Mouse (Mus musculus) heart, embryonic 14.5 days (tissue): Measurements from ENCODE around the gene Mef2d. TPM values are rescaled to one million over a fixed set of nuclear protein-coding genes. Genes with fewer than 3 reads are reported as not detected.

Experiments
- ATAC-seq: fragments of 200-750 bp; cut with Nextera tagmentation; 2 replicates; pipeline ENCODE4 v1.8.0; 2017; ENCODE audit warnings: low read depth, moderate TSS enrichment; ENCODE audit not compliant: insufficient number of reproducible peaks, insufficient read depth, low FRiP score
- H3K27ac ChIP-seq, 2 experiments: fragments of 200-500 bp in 1 of 2; fragments of 300-500 bp in 1 of 2; sonication (generic) in 1 of 2; replicated peaks in 1 of 2; 2 replicates each; pipeline ENCODE4 v1.5.1; 2012 to 2014; ENCODE audit warnings: low read depth in 2 of 2, low read length in 2 of 2, control low read depth in 1 of 2, mild to moderate bottlenecking in 1 of 2, mixed read lengths in 1 of 2; ENCODE audit not compliant: control insufficient read depth in 1 of 2, insufficient read depth in 1 of 2
- H3K27me3 ChIP-seq: fragments of 300-500 bp; sonication (generic); 2 replicates; pipeline ENCODE4 v1.6.1; 2014; ENCODE audit warnings: mild to moderate bottlenecking, low read length, control low read depth; ENCODE audit not compliant: control insufficient read depth, insufficient read depth
- H3K36me3 ChIP-seq: fragments of 300-500 bp; sonication (generic); 2 replicates; pipeline ENCODE4 v1.6.1; 2014; ENCODE audit warnings: mild to moderate bottlenecking, control low read depth, low read length, mixed read lengths; ENCODE audit not compliant: control insufficient read depth, insufficient read depth
- H3K4me1 ChIP-seq, 2 experiments: fragments of 200-500 bp in 1 of 2; fragments of 300-500 bp in 1 of 2; sonication (generic) in 1 of 2; 2 replicates each; pipeline ENCODE4 v1.6.1; 2012 to 2014; ENCODE audit warnings: low read length in 2 of 2, control low read depth in 1 of 2, mixed read lengths in 1 of 2; ENCODE audit not compliant: control insufficient read depth in 2 of 2, insufficient read depth in 2 of 2
- H3K4me2 ChIP-seq: fragments of 300-500 bp; sonication (generic); 2 replicates; pipeline ENCODE4 v1.6.1; 2014; ENCODE audit warnings: mild to moderate bottlenecking, low read length
- H3K4me3 ChIP-seq, 2 experiments: fragments of 200-500 bp in 1 of 2; fragments of 300-500 bp in 1 of 2; sonication (generic) in 1 of 2; 2 replicates each; pipeline ENCODE4 v1.5.1; 2012 to 2014; ENCODE audit warnings: low read length in 2 of 2, mild to moderate bottlenecking in 2 of 2, control low read depth in 1 of 2, low read depth in 1 of 2, moderate library complexity in 1 of 2; ENCODE audit not compliant: control insufficient read depth in 1 of 2, insufficient read depth in 1 of 2
- H3K9ac ChIP-seq: fragments of 300-500 bp; sonication (generic); 2 replicates; pipeline ENCODE4 v1.6.1; 2014; ENCODE audit warnings: mild to moderate bottlenecking, low read length
- H3K9me3 ChIP-seq: fragments of 300-500 bp; sonication (generic); 2 replicates; pipeline ENCODE4 v1.6.1; 2016; ENCODE audit warnings: low read length, control low read depth; ENCODE audit not compliant: control insufficient read depth
- WGBS: fragments of 180-500 bp; shearing (Covaris S2); extraction: QIAGEN DNeasy Blood & Tissue Kit; methylation state at CpG from one replicate; pipeline ENCODE4 v1.1.7; 2014; 5-methylcytosine and 5-hydroxymethylcytosine counted together
- polyA plus RNA-seq: library from polyadenylated mRNA; unstranded; fragments of >200 nt; fragmentation: Nextera tagmentation; extraction: Ambion mirVana; gene quantifications from 2 replicates; pipeline ENCODE4 v1.2.1, GENCODE M21; 2014

Gene Mef2d
- polyA plus RNA-seq, 1 experiment from 2014 or later = 52.1 TPM

- Histone ChIP-seq H3K9ac (no peak overlapping the region), H3K9me3 (no peaks in the 10 kb centered on the region), H3K27ac (no peak overlapping the region), H3K4me3 (no peak overlapping the region), H3K4me2 (no peak overlapping the region), H3K27me3 (no peaks in the 10 kb centered on the region), H3K4me1 (peaks cover 6 to 18% of the 10 kb centered on the region in 2 experiments), H3K36me3 (no peaks in the 10 kb centered on the region)
- 66% methylated on average over 3 of the region's 3 CpGs for WGBS
- no peak for ATAC-seq
Measured at GRCm38 (mm10) chr3:88127636-88128035, 14.5 kb upstream of the Mef2d start.

DNA sequence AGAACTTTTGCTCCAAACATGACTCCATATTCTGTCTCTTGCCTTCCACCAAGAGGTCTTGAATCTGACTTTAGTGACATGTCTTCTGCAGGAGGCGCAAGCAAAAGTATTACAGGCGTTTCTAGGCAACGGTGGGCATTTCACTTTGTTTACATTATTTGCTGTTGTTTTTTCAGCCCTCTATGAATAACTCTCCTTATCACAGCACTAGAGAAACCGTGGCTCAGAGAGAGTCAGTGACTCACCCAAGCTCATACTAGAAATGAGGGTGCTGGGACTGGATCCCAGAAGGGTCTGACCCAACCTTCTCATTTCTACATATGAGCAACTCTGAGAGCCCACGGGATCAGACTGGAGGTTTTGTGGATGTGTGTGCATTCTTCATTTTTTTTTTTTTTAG, 14.1 kb upstream of the Mef2d start:
- Histone ChIP-seq H3K4me1 (peaks cover 9 to 20% of the 10 kb centered on the region in 2 experiments), H3K27ac (no peak overlapping the region), H3K36me3 (no peaks in the 10 kb centered on the region), H3K27me3 (no peaks in the 10 kb centered on the region), H3K9ac (no peak overlapping the region), H3K9me3 (no peaks in the 10 kb centered on the region), H3K4me3 (no peak overlapping the region), H3K4me2 (no peak overlapping the region)
- ATAC-seq = no peak
- 63% methylated on average over 5 of the region's 5 CpGs for WGBS

DNA sequence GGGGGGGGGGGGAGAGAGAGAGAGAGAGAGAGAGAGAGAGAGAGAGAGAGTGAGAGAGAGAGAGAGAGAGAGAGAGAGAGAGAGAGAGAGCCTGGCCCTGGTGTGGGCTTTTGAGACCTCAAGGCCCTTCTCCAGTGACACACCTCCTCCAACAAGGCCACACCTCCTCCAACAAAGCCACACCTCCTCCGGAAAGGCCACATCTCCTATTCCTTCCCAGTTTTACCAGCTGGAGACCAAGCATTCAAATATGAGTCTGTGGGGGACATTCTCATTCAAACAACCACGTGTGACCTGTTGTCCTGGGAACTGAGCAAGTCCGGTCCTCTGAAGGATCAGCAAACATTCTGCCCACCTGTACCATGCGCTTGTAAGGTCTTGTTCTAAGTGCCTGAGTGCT, 13.2 kb upstream of the Mef2d start:
- Histone ChIP-seq H3K9ac (no peak overlapping the region), H3K27me3 (no peaks in the 10 kb centered on the region), H3K4me1 (peaks cover 16 to 29% of the 10 kb centered on the region in 2 experiments), H3K9me3 (no peaks in the 10 kb centered on the region), H3K36me3 (no peaks in the 10 kb centered on the region), H3K27ac (no peak overlapping the region), H3K4me2 (no peak overlapping the region), H3K4me3 (no peak overlapping the region)
- no peak for ATAC-seq
- 57% methylated on average over 4 of the region's 4 CpGs for WGBS

GRCm38 (mm10) chr3:88131071-88131470, 11.1 kb upstream of the Mef2d start:
- Histone ChIP-seq H3K4me2 (no peak overlapping the region), H3K36me3 (no peaks in the 10 kb centered on the region), H3K27ac (no peak overlapping the region), H3K4me1 (peaks cover 20 to 25% of the 10 kb centered on the region in 2 experiments), H3K9ac (no peak overlapping the region), H3K9me3 (no peaks in the 10 kb centered on the region), H3K27me3 (no peaks in the 10 kb centered on the region), H3K4me3 (no peak overlapping the region)
- 91% methylated on average over 3 of the region's 3 CpGs for WGBS
- no peak for ATAC-seq

GRCm38 (mm10) chr3:88132492-88132891, 9.7 kb upstream of the Mef2d start:
- Histone ChIP-seq H3K36me3 (no peaks in the 10 kb centered on the region), H3K27ac (peak overlapping the region; percentile 92 to 93), H3K27me3 (no peaks in the 10 kb centered on the region), H3K4me3 (no peak overlapping the region), H3K9ac (no peak overlapping the region), H3K4me2 (no peak overlapping the region), H3K4me1 (peaks cover 22 to 30% of the 10 kb centered on the region in 2 experiments), H3K9me3 (no peaks in the 10 kb centered on the region)
- no peak for ATAC-seq
- 71% methylated on average over 2 of the region's 2 CpGs for WGBS

DNA sequence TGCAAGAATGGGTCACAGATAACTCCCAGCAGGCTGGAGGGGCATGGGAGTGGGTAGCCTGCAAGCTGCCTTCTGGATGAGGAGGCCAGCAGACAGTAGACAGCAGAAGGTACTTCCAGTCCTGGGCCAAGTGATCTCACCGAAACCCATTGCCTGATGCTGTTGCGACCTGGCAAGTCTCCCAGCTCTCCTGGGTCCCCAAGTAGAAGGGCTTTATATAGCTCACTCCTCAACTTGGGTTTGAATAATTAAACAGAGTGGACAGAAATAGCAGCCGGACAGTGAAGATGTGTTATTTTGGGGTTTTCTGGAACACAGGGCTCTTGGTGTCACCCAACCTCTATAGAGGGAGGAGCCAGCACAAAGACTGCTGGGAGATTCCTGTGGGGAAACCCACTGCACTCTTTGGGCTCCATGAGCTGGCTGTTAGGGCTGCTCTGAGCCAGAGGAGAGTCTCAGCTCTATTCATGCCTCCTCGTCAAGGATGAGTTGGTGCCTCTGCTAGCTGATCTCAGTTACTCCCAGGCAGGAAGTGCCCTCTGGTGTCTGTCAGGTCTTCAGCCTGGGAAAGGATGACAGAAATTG, 8.9 kb upstream of the Mef2d start:
- peak overlapping the region; percentile 68 for H3K9ac ChIP-seq
- ATAC-seq = peak; percentile 55
- peaks cover 23 to 35% of the 10 kb centered on the region in 2 experiments for H3K4me1 ChIP-seq
- no peaks in the 10 kb centered on the region for H3K27me3 ChIP-seq
- H3K4me2 ChIP-seq = peak overlapping the region; percentile 63
- 10% methylated on average over 4 of the region's 4 CpGs for WGBS
- H3K36me3 ChIP-seq = no peaks in the 10 kb centered on the region
- H3K4me3 ChIP-seq = peak overlapping the region; percentile 6 to 13
- no peaks in the 10 kb centered on the region for H3K9me3 ChIP-seq
- peak overlapping the region; percentile 92 to 93 for H3K27ac ChIP-seq

DNA sequence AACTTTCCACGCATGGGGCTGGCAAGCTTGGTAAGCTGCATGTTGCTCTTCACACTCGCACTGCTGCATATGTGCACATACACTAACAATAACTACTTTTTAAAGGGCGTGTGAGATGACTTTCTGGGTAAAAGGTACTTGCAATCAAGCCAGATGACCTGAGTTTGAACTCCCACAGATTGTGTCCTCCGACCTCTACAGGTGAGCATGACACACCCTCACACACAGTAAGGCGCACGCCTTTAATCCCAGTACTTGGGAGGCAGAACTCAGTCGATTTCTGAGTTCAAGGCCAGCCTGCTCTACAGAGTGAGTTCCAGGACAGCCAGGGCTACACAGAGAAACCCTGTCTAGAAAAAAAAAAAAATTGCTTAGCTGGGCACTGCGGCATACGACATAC, 5.8 kb upstream of the Mef2d start:
- Histone ChIP-seq H3K4me2 (no peak overlapping the region), H3K9ac (no peak overlapping the region), H3K36me3 (no peaks in the 10 kb centered on the region), H3K4me3 (no peak overlapping the region), H3K4me1 (peaks cover 47 to 57% of the 10 kb centered on the region in 2 experiments), H3K9me3 (no peaks in the 10 kb centered on the region), H3K27ac (no peak overlapping the region), H3K27me3 (no peaks in the 10 kb centered on the region)
- no peak for ATAC-seq
- 84% methylated on average over 9 of the region's 9 CpGs for WGBS

DNA sequence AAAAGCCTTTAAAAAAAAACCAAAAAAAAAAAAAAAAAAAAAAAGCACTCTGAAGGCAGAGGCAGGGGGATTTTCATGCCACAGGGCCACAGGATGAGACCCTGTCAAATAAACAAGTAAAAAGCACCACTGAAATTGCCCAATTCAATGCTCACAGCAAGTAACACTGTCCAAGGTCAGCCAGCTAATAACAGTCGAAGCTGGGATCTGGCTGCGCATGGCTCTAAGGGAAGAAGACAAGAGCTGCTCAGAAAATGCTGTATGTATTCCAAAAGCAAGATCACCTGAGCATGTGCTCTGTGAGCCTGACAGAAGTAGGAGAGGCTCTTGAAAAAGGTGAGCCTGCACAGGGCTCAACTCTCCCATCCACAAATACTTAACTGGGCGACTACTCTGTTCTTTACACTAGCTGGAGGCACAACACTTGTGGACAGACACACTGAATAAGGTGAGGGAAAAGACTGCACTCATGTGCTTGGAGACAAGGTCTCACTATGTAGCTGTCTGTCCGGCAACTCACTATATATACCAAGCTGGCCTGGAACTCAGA, 5.2 kb upstream of the Mef2d start:
- no peak for ATAC-seq
- Histone ChIP-seq H3K4me1 (peaks cover 48 to 58% of the 10 kb centered on the region in 2 experiments), H3K9me3 (no peaks in the 10 kb centered on the region), H3K9ac (peak overlapping the region; percentile 100; the same call in 1 of the 2 replicates), H3K27me3 (no peaks in the 10 kb centered on the region), H3K36me3 (no peaks in the 10 kb centered on the region), H3K4me2 (peak overlapping the region; percentile 74), H3K4me3 (no peak overlapping the region), H3K27ac (peak overlapping the region; percentile 61 to 100)
- WGBS = 74% methylated on average over 4 of the region's 4 CpGs
